Mouse (Mus musculus) 3134 (cell line): ENCODE data around the gene A130010J15Rik.

Experiments
- DNase-seq: peaks from one replicate; pipeline ENCODE4 v3.0.0-alpha.2; 2011; ENCODE audit warnings: low spot score; ENCODE audit not compliant: insufficient read length; ENCODE audit errors: extremely low read depth

Gene A130010J15Rik

DNA sequence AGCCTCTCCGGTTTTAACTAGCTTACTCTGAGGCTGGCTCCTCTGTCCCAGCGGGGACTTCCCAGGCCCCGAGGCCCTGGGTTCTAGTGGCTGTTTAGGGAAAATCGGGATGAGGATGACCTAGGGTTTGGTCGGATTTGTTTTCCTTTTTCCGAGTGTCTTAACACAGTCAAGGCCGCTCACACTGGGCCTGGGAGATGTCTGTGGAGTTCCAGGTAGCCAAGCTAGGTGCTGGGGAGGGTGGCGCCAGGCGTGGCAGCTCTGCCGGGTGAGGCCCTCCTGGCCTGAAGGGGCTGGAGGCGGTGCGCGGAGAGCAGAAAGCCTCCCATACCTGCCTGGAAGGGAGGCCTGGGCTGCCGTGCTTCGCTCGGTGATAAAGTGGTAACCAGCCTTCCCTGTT, 14.3 kb upstream of the A130010J15Rik start:
- DNase-seq: no peak

DNA sequence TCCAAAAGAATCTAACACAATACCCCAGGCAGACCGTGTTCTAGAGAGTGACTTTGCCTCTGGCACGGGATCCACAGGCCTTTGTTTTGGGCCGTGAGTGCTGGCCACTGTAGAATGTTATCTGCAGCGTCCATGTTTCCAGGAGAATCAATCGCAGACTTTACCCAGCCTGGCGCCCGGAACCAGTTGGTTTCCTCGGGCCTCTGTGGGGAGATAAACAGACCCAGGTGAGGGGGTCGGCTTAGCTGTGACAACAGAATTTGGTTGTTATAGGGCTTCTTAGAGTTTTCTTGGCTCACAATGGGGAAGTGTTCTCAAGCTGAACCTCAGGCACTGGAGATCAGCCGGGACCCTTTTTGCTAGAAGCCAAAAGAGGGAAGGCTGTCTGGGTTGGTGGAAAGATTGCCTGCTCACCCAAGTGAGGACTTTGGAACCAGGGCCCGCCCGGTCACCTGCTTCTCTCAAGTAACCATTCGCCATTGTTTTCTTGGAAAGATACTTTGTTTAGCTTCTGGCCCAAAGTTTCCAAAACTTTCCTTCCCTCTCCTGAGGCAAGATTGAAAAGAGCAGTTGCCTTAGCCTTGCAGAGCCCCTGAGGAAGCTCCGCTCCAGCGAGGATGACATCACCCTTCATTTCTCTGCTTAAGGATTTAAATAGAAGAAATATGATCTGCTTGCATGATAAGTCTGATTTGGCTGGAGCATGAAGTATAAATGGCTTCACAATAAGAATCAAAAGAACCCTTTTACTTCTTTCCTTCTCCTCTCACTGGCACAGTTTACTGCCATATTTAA, 11.3 kb upstream of the A130010J15Rik start:
- DNase-seq: no peak

- DNase-seq: no peak
Measured at GRCm38 (mm10) chr1:193157111-193157492, 10.7 kb upstream of the A130010J15Rik start.

DNA sequence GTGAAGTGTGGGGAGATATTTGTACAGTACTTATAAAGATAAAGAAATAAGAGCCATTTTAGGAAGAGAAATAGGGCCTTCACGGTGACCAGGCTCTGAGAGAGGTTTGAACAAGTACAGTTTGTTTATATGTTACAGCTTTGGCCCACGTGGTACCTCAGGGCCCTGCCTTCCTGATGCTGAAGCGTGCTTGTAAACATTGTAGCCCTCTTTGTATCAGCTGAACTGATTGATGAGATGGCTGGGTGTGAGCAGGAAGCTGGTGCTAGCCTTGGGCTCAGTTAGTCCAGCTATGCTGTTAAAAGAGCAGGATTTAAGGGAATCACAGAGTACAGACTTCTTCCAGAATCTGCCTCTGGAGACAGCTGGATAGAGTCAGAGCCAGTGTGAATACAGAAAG, 8.7 kb upstream of the A130010J15Rik start:
- no peak for DNase-seq

DNA sequence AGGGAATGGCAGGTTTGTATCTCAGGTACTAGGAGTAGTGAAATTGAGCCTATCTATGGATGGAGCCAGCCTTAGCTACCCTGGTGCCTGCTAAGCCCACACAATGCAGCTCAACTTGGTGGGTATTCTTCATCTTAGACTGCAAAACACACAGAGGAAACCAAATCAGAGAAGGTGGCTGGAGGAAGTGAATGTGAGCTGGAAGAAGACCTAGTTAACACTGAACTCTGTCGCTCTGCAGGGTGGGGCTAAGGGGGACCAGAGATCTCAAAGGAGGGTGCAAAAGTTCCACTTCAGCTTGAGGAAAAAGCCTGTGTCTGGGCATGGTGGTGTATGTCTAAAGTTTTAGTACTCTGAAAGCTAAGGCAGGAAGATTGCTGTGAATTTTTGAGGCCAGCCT, 8.2 kb upstream of the A130010J15Rik start:
- DNase-seq: no peak

DNA sequence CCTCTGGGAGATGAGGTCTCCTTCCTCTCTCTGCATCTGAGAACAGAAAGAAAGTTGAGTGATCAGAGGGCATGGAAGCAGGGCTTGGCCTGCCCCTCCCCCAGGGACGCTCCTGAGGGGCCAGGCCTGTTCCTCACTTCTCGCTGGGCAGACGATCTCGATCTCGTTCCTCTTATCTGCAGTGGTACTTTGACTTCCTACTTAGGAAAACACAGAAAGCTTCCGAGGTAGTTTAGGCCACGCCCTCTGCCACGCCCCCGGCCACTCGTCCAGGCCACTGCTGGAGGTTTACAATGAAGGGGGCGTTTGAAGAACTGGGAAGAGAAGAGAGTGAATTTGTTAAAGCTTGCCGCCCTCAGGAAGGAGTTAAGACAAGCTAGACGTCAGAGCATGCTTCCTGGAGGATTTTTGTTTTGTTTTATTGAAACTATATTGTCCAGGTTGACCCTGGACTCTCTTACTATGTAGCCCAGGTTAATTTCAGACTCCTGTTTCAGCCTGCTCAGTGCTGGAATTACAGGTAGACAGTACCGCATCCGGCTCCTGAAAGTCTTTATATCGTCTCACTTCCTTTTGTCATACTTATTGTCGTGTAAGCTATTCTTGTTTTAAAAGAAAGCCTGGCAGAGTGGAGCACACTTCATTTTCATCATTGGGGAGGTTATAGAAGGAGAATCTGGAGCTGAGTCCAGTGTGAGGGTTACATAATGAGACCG, 7.4 kb upstream of the A130010J15Rik start:
- DNase-seq: peak; percentile 58

- no peak for DNase-seq
Measured at GRCm38 (mm10) chr1:193169228-193169627, 1.4 kb downstream of the A130010J15Rik start.

DNA sequence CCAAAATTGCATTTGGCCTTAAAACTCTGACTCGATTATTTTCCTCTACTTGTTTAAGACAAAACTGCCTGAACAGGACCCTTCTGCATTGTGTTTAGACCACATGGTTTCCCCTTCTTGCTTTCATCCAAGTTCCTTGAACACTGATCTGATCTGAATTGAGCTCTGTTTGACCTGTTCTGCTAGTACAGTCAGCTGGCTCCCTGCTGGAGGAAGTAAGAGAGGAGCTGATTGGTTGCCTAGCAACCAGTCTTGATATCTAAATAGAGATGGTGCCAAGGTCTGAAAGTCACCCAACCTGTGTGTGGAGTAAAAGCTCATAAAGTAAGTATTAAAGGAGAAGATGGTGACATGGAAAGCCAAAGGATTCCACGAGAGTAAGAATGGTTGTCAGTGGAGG, 2.0 kb downstream of the A130010J15Rik start:
- DNase-seq: no peak

DNA sequence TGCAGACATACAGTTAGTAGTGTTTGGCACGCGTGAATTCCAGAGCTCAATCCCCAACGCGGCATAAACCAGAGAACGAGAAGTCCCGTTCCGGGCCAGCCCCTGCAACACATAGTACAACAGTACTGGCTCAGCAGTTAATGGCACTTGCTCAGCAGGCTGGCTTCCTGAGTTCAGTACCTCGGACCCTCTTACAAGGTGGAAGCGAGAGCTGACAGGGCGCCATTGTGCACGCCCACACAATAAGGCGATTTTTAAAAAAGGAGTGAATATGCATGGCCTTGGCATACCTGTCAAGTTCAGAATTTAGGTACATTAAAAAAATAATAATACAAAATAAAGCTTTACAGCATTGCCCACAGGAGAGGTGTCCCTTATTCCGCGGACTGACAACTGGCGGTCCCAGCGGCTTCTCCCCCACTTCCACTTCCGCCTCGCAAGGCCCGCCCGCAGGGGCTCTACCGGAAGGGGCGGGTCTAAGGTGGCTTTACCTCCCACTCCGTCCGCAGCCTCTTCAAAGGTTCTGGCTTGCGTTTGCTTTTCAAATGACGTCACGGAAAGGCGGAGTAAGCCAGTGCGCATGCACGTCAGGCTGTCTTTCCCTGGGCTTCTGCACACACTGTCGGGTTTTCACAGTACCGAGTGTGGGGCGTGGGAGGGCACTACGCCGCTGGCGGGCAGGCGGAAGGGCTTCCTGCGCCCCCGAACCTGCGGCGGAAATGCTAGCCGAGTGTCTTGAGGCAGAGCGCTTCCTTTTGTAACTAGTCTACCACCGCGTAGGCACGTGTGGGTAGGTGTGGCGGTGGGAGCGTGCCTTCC, 5.4 kb downstream of the A130010J15Rik start:
- peak; percentile 96 for DNase-seq

GRCm38 (mm10) chr1:193173810-193174129, 5.9 kb downstream of the A130010J15Rik start:
- DNase-seq: no peak

DNA sequence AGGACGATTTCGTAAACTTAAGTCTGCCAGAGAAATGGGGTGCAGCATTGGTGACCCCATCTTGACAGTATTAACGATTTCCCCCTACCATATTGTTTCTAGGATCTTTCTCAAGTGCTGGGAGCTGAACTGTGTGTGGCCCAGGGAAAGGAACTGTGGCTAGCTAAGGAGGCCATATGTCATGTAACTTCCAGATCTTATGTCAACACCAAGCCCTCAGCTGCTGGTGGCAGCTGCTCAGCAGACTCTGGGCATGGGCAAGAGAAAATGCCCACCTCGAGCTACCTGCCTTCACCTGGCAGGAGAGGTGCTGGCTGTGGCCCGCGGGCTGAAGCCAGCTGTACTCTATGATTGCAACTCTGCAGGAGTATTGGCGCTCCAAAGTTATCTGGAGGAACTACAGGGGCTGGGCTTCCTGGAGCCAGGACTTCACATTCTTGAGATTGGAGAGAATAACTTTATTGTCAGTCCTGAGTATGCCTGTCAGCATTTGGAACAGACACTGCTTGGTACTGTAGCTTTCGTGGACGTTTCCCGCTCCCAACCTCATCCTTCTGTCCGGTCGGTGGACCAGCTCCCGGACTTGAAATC, 6.4 kb downstream of the A130010J15Rik start:
- no peak for DNase-seq

- no peak for DNase-seq
Measured at GRCm38 (mm10) chr1:193181104-193181503, 13.3 kb downstream of the A130010J15Rik start.

DNA sequence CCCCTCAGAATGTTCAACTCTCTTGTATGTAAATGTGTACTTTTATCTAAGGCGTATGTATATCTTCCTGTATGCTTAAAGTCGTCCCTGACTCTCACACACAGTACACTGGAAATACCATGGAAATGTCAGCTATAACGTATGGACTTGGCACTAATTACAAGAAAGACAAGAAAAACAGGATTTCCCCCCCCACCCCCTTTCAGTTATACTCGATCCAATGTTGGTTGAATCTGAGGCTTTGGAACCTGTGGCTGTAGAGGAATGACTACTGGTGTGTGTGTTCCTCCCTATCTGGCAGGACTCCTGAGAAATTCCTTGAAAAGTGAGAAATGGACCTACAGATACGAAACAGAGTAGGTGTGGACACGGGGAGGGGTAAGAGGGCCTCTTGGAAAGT, 20.4 kb downstream of the A130010J15Rik start:
- DNase-seq: no peak

DNA sequence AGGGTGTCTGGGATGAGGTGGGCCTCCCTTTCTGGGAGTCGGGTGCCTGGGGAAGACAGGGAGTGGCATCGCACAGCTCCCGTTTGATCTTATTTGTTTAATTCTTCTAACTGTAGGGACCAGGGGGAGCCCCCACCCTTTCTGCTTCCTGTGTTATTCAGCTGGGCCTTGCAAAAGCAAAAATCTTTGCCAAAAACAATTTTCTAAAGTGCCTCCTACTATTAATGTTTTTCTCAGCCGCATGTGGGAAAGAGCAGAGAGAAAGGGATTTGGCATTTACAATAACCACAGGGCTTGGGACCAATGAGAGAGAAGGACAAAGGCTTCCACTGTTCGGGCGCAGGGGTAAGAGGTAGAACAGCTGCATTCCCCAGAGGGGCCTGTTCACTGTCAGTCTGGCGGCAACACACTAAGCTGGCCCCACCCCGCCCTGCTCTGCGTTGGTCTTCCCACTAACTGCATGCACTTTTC, 21.3 kb downstream of the A130010J15Rik start:
- peak; percentile 75 for DNase-seq

GRCm38 (mm10) chr1:193189771-193190170, 21.9 kb downstream of the A130010J15Rik start:
- no peak for DNase-seq

DNA sequence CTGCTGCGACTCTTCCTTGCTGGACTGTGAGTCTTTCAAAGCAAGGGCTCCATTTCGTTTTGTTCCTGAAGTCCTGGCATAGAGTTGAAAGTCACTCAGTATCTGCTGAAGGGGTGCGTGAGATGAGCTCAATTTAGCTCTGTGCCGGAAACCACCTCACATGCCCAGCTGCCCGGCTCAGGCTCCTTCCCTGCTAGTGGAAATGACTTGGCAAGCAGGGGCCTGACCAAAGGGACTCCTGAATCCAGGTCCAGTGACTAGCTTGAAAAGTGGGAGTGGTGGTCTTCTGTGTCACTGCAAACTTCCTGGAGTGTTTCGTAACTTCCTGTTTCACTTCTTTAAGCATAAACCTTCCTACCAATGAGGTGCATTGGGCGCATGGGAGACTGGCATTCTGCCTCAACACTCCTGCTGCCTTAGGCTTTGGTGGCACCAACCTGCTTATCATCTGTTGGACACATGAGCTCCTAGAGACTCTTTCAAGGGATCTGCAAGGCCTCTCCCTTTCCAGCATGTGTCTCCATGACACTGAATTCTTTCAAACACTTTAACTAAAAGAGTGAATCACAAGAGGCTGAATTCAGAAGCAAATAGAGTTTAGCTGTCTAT, 23.9 kb downstream of the A130010J15Rik start:
- no peak for DNase-seq

DNA sequence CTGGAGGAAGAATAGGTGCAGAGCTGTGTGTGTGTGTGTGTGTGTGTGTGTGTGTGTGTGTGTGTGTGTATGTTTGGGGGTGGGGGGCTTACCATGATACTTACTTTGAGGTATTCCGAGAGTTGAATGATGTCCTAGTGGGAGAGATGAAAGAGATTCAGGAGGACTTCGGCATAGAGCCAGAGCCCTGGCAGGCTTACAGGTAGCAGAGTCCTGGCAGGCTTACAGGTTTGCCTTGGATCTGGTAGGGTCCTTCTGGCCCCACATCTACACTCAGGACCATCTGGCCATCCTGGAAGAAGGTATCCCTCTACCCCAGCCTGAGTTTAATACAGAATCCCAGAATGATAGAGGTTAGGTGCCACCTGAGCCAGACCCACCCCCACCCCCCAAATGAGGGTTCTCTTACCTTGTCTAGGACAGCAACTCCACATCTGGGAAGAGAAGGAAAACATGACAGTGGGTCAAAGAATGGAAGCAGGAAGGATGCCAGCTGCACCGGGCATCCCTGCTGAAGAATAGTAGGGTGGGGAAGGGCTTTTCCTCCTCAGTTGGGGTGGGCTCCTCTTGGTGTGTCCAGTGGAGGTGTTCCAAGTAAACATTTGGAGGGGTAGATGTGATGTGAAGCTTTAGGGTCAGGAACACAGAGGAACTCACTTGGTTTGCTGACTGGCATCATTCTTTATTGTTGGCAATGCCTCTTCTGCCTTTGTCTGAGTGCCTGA, 26.7 kb downstream of the A130010J15Rik start:
- no peak for DNase-seq

- DNase-seq: no peak
Measured at GRCm38 (mm10) chr1:193195169-193195810, 27.4 kb downstream of the A130010J15Rik start.

DNA sequence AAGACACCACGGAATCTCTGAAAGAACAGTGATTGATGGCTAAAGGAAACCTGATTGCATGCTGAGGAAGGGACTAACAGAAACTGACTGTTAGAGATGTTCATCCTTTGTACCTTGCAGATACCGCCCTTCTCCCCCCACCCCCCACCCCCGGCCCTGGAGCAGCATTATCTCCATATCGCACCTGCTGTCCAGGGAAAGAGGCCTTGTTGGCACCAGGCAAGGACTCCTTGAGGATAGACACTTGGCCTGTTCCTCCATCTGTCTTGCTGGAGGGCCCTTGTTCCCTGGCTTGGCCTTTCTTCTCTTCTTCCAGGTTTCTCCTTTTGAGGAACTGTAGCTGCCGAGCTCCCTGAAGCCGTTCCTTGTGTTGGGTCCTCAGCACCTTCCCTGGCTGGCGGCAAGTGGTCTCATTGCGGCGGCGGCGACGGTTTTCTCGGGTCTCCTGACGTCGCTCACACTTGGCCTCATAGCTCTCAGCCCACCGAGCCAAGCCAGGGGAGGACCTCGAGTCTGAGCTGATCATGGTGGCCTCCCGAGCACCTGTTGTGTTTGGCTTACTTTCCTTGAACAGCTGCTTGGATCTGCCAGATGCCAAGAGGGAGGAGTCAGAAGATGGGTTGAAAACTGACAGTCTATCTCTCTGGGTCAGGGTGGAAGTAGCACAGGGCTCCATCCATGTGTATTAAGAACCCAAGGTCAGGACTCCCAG, 29.8 kb downstream of the A130010J15Rik start:
- DNase-seq: no peak
